Mouse (Mus musculus): Measurements from ENCODE around the gene Opa3.

The Opa3 gene

DNA sequence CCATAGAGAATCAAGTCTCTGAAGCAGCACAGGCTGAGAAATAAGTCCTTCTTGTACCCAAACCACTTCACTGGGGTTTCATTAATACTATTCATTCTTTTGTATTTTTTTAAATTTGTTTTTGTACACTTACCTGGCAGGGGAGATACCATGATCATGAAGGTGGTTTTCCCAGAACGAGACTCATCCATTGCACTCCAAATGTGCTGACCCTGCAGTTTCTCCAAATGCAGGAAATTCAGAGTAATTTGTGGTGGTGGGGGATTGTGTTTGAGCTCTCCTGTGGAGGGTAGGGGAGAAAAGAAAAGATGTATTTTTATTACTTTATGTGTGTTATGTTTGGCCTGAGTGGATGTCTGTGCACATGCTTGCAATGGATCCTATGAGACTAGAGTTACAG, 13.9 kb downstream of the Opa3 start:
- ATAC-seq (ENCODE audit: insufficient number of reproducible peaks, low FRiP score, low TSS enrichment): no peak

DNA sequence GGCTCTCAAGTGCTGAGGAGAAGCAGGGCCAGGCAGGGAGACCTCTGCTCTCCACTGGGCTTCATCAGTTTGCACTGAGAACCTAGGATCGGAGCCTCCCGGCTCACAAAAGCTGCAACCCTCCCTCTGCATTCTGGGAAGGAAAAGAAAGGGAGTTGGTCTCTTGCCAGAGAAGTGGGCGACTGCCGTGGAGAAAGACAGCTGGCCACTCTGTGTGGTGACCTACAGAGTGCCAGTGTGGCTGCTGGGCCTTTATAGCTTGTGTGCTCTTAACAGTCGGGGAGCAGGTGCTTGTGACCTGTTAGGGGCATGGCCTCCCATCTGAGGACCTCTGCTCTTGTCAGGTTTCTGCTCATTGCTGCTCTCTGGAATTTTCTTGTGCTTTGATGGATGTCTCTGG, 15.7 kb downstream of the Opa3 start:
- no peak for ATAC-seq (ENCODE audit: insufficient number of reproducible peaks, low FRiP score, low TSS enrichment)

DNA sequence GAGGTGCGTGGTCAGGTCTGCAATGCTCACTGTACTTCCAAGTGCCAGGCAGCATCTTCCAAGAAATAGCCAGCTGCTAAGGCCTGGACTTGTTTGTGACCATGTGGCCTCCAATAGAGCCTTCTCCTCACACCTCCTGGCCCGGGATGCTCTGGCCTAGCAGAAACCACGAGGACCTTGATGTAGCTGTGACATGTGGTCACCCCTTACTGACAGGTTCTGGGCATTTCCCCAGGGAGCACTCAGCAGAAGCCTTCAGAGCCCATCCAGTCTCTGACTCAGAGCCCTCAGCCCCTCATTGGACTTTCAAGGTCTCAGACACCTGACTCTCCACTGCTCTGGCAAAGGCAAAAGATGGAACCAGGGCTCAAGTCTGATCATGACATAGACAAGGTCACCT, 16.9 kb downstream of the Opa3 start:
- no peak for ATAC-seq (ENCODE audit: insufficient number of reproducible peaks, low FRiP score, low TSS enrichment)

DNA sequence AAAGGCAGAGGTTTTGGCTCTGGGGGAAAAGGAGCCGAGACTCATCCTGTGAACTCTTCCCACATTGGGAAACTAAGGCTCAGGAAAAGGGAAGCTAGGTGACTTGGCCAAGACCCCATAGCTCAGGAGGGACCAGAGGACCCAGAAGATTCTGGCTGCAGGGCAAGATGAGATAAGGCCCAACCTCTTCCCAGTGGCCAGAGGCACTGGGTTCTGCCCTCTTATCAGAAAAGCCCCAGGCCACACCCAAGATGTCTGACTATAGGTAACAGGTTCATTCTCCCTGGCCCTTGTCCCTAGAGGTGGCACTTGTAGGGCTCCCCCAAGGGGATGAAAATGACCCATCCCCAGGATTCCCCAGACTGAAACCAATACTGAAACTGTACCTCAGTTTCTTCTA, 18.7 kb downstream of the Opa3 start:
- ATAC-seq (ENCODE audit: insufficient number of reproducible peaks, low FRiP score, low TSS enrichment): no peak

DNA sequence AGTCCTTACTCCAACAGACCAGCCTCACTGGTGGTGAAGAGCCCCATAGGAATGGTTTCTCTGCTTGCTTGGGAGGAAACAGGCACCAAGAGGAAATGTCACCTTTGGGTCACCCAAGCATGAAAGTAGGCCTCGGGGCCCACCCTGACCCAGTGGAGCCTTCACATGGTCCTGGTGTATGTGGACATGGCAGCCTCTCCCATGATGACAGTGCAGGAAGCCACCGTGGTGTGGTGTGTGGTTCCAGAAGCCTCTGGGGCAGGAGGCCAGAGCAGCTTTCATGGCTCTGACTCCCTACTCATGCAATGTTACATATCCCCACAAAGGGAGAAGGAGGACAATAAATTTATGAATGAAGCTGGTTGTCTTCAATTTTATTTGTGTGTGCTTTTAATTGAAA, 19.4 kb downstream of the Opa3 start:
- ATAC-seq (ENCODE audit: insufficient number of reproducible peaks, low FRiP score, low TSS enrichment): no peak

DNA sequence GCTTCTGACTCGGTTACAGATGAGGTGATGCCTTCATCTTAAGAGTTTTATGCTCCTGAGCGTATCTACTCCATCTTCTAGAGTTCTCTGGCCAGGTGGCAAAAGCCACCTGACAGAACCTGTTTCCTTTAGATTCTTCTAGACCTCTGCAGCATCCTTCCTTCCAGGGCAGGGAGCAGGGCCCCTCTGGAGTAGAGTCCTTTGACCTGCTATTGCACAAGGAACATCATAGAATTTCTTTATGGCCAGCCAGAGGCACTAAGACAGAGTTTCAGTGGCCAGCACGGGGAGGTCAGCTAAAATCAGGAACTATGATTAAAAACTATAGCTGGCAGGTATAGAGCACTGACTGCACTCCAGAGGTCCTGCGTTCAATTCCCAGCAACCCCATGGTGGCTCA, 23.9 kb downstream of the Opa3 start:
- no peak for ATAC-seq (ENCODE audit: insufficient number of reproducible peaks, low FRiP score, low TSS enrichment)

DNA sequence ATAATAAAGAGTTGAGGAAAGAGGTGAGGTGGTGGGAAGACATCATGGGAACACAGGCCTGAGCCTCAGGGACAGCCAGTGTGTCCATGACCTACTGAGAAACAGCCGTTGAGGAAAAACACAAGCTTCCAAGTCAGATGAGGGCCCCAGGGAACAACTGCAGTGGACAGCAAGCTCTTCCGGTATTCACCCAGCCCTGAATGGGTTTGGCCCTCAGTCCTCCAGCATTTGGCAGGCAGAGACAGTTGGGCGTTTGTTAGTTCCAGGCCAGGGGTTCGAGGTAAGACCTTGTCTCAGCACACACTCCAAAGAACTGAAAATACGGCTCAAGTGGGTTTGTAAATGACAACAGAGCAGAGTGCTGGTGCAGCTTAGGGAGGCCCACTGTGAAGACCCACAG, 25.3 kb downstream of the Opa3 start:
- no peak for ATAC-seq (ENCODE audit: insufficient number of reproducible peaks, low FRiP score, low TSS enrichment)

DNA sequence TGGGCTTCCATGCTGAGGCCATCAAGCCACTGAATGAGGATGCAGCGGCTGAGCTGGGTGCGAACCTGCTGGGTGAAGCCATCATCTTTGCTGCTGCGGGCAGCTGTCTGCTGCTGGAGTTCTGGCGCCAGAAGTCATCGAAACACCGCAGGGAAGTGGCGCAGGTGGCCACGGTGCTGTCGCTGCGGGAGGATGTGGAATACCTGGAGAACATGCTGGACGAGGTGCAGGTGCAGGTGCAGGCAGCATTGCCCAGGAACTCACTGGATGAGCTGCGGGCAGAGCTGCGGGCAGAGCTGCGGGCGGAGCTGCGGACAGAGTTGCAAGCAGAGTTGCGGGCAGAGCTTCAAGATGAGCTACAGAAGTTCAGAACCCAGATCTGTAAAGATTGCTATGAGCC, 27.3 kb downstream of the Opa3 start:
- no peak for ATAC-seq (ENCODE audit: insufficient number of reproducible peaks, low FRiP score, low TSS enrichment)

DNA sequence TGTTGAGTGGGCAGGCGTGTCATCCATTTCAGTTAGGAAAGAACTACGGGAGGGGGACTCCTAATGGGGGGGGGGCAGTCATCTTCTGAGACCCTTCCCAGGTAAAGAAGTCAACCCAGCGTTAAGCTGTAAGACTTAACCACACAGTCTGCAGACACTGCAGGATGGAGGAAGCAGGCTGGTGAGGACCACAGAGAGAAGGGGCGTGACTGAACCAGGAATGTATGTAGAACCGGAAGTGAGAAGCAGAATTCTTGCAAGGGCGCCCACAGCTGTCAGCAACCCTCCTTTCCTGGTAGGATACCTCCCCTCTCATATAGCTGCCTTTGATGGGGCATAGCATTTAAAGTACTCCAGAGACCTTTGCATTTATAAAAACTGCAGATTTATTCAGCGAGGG, 28.4 kb downstream of the Opa3 start:
- ATAC-seq (ENCODE audit: insufficient number of reproducible peaks, low FRiP score, low TSS enrichment): no peak

DNA sequence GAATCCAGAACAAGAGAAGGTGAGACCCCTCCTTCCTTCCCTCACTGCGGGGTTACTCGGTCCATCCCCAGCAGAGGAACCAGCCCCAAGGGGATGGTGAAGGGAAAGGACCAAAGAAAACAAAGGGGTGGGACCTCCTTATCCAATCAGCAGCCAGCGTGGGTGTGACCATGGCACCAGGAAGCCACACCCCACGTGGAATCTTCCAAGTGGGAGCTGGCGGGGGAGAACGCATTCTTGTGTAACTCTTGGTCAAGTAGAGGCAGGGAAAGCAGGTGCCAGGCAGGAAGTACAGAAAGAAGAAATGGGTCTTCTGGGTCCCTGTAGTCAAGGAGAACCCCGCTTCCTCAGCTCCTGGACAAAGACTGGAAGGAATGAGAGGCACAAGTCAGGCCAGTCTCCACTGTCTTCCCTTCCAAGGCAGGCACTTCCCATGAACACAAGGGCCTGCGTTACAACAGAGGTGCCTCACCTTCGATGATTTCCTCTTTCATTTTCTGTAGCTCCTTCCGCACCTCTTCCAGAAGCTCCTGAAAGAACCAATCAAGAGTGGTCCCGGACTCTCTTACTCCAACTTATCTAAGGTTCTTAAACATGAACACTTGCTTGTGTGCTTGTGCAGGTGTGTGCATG, 29.4 kb downstream of the Opa3 start:
- no peak for ATAC-seq (ENCODE audit: insufficient number of reproducible peaks, low FRiP score, low TSS enrichment)

DNA sequence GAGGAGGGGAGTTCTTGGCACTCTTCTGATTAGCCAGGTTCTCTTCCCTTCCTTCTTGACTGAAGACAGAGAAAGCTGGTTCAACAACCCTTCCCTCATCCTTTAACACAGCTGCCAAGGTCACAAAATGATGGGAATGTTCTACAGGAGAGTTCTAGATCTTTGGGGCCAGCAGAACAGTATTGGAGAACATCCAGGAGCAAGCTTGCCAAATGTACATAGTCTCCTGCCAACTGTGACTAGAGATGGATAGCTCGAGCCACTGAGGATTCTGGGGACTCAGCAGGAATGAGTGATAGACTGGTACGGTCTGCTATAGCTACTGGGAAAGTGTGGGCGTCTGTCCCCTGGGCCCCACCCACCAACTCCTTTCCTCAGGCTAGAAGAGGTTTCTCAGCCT, 30.2 kb downstream of the Opa3 start:
- ATAC-seq (ENCODE audit: insufficient number of reproducible peaks, low FRiP score, low TSS enrichment): no peak

DNA sequence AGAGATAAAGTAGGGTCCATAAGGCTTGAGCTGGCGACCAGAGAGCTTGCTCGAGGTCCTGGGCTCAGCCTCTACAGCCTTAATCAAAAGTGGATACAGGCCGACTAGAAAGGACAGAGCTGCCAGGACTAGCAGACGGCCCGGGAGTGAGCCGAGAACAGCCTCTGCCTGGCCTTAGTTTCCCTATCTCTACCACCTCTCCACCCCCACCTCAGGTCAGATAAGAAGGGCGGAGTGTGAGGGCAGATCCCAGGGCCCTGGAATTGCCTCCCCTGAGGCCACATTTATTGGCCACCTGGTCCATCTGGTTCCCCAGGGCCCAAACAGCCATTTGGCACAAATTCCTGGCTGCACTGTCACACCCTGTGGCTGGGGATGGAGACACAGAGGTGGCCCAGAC, 37.0 kb downstream of the Opa3 start:
- ATAC-seq (ENCODE audit: insufficient number of reproducible peaks, low FRiP score, low TSS enrichment): peak; percentile 50; the same call in 1 of the 2 replicates

DNA sequence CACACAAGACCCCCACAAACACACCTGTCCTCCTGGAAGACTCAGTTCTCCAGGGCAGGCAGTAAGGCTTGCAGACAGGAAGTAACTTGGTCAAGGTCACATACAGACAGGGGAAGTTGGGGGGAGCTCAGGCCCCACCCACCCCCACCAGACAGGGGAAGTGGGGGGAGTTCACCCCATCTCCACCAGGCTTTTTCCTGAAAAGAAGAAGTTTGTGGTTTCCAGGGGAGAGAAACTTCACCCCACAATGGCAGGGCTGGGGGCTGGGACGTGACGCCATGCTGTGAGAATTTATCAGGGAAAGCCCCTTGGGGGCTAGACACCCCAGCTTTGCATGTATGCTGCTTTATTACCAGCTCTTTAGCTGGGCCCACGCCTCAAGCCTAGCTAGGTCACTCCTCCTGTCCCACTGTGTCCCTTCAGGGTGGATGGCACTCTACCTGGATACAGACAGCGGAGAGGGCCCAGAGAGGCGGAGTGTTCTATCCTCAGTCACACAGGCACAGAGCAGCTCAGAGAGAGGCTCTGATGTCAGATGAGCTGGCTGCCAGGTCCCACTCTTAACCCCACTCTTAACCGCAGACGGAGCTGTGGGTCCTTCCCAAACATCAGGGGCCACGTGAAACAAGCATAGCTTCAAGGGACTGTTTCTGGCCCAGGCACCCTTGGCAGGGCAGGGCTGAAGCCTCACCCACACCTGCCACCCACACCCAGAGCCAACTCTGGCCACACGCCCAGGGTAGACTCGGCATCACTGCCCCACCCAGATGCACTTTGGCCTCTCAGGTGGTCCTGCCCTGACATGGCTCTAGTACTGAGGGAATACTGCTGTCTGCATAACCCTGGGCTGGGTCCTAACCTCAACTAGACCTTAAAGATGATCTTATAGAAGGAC, 38.0 kb downstream of the Opa3 start:
- 0 out of 2 replicates have a peak, but pooled peaks have one; percentile 22 for ATAC-seq (ENCODE audit: insufficient number of reproducible peaks, low FRiP score, low TSS enrichment)

DNA sequence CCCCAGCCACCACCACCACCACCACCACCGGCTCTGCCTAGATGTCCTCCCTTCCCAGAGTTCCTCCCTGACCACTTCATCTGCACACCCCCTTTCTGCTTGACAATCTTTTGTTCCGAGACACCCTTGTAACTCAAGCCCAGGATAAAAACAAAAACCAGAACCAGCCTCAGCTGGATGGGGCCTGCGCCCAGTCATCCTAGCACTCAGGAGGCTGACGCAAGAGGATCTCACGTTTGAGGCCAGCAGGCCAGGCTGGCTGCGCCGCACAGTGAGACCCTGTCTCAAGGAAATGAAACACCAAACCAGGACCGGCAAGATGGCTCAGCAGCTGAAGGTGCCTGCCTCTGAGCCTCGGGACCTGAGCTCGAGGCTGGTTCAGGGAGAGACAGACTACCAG, 38.9 kb downstream of the Opa3 start:
- no peak for ATAC-seq (ENCODE audit: insufficient number of reproducible peaks, low FRiP score, low TSS enrichment)

DNA sequence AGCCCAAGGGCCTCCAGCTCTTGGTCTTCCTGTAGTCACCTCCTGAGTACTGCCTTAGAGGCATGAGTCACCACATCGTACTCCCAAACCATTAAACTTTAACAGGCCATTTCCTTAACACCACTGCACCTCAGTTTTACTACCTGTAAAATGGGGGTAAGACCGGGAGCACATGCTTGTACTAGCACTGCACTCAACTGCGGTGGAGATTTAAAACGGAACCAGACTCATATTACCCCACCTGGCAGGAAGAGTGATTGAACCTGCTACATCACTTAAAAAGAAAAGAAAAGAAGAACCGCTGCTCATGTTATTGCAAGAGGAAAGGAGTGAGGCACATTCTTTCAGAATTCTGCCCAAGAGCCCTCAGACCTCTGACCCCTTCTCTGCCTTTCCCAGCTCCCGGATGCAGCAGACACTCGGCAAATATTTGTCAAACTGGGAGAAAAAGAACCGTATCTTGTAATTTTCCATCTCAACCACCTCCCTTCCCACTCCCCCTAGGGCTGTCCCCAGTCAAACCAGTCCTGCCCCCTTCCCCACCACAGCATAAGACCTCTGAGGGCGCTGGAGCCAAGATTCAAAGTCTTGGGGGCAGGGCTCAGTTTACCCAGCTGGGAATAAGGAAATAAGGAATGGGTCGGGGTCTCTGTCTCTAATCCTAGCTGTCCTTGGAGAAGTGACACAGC, 41.0 kb downstream of the Opa3 start:
- ATAC-seq (ENCODE audit: insufficient number of reproducible peaks, low FRiP score, low TSS enrichment): no peak

DNA sequence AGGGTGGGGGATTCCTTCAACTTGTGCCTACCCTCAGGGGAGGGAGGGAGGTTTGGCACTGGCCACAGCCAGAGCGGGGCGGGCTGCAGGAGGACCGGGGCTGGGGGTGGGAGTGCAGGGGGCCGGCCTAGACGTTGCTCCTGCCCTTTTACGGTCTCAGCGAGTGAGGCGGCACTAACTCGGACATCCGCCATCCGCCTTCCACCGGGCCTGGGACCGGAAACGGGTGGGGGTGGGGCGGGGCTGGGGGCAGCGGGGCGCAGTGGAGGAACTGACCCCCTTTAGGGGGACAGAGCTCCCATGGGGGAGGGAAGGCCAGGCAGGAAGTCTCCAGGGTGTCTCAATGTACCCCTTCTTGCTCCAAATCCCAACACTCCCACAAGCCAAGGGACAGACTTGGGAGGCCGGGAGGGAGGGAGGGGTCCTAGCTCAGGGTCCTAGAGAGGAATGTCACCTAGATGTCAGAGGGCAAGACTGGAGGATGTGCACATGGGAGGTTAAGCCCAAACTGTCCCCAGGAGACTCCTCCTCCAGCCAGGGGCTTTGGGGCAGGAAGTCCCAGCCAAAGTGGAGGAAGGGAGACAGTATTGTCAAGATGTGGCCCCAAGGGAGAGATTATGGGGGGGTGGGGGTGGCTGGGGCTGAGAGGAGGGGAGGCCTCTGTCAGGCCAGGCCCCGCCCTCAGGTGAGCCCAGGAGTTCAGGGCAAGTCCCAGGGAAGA, 41.7 kb downstream of the Opa3 start:
- ATAC-seq (ENCODE audit: insufficient number of reproducible peaks, low FRiP score, low TSS enrichment): no peak

DNA sequence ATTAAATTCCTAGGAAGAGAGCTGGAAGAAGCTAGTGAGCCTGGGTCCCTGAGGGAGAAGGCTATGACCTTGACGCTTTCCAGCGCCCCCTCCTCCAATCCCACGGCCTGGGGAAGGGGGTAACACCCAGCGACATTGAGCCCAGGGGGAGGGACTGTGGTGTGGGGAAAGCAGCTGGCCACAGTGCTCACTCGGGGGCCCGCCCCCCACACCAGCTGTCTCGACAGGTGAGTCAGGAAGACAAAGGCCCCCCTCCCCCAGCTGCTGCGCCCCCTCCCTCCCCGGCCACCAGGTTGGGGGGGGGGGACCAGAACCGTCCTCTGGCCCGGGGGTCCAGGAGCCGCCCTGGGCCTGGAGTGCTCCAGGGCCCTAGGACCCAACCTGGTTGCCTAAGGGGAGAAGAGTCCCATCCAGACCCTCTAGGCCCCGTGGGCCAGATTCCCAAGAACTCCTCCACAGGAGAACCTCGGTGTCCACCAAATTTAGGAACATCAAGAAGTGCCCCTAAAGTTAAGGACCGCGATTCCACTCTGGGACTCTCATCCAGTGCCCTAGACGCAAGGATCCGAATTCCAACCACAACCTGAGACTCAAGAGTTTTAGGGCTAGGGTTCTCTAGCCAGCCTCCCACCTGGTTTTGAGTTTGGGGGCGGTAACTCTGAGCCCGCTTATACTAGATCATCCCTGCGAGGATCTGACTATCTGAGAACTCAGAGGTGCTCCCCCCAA, 42.5 kb downstream of the Opa3 start:
- ATAC-seq (ENCODE audit: insufficient number of reproducible peaks, low FRiP score, low TSS enrichment): no peak

DNA sequence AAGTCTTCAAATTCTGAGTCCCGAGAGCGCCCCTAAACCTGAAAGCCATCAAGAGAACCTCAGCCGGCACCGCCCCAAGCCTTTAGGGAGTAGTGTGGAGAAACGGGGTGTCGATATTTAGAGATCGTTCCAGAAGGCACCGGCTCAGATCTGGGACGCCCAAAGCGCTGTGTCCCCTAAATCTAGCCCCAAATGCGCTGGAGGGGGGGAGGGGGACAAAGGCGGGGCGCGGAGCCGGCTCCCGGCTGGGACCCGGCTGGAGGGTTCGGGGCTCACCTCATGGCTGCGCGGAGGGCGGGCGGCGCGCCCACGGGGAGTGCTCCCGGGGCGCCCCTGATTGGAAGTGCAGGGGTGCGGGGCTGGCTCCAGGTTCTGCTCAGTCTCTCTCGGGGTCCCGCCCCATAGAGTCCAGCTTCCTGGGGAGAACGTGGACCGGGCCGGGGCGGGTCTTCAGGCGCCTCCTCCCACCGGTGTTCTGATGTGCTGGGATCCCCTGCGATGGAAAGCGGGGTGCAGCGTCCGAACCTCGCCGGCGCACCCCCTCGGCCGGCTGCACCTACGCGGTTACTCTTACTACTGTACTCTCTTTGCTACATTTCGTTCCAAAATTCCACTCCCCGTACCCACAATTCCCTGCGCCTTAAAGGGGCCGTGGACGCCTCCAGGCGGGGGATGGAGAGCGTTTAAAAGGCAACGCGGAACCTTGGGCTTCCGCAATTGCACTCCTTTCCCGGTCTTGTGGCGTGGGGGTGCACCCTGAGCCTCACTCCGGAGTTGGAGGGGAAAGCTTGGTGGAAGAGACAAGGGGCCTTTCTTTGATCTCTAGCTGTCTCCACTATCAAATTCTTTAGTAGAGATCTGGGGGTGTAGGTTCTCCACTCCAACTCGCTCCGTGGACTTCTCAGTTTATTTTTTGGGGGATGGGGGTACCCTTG, 43.4 kb downstream of the Opa3 start, which contains the start of gene Vasp:
Gene Vasp (minus strand): TSS at position 580 of the 935 bp plus-strand sequence.
- peak; percentile 63; the same call in 1 of the 2 replicates for ATAC-seq (ENCODE audit: insufficient number of reproducible peaks, low FRiP score, low TSS enrichment)

Measured in cerebellum, adult (tissue).